Mouse (Mus musculus) layer of hippocampus, adult 9-11 months (tissue): ENCODE data around the gene Apba2.

Source experiments
- DNase-seq: peaks from one replicate; pipeline ENCODE4 v3.0.0; 2022

Gene Apba2

GRCm38 (mm10) chr7:64501536-64502270 is at the start of gene Apba2:
Apba2 (plus strand) TSS chr7:64501706.
- DNase-seq, result peak; percentile 71

- DNase-seq, result no peak
Measured at GRCm38 (mm10) chr7:64451861-64452382, 49.6 kb upstream of the Apba2 start.

GRCm38 (mm10) chr7:64452471-64453222 is 48.9 kb upstream of the Apba2 start:
- no peak for DNase-seq

- no peak for DNase-seq
Measured at GRCm38 (mm10) chr7:64456176-64456575, 45.3 kb upstream of the Apba2 start.

- DNase-seq, result no peak
Measured at GRCm38 (mm10) chr7:64456676-64457075, 44.8 kb upstream of the Apba2 start.

GRCm38 (mm10) chr7:64457811-64458210 is 43.7 kb upstream of the Apba2 start:
- no peak for DNase-seq

- no peak for DNase-seq
Measured at GRCm38 (mm10) chr7:64497438-64497837, 4.1 kb upstream of the Apba2 start.

GRCm38 (mm10) chr7:64502271-64503180 is 1.0 kb downstream of the Apba2 start:
- no peak for DNase-seq

- no peak for DNase-seq
Measured at GRCm38 (mm10) chr7:64503641-64504040, 2.1 kb downstream of the Apba2 start.

- peak; percentile 62 for DNase-seq
Measured at GRCm38 (mm10) chr7:64504691-64505231, 3.3 kb downstream of the Apba2 start.

- no peak for DNase-seq
Measured at GRCm38 (mm10) chr7:64505571-64505970, 4.1 kb downstream of the Apba2 start.

- no peak for DNase-seq
Measured at GRCm38 (mm10) chr7:64508826-64509225, 7.3 kb downstream of the Apba2 start.

GRCm38 (mm10) chr7:64509911-64510310 is 8.4 kb downstream of the Apba2 start:
- DNase-seq, result no peak

- DNase-seq, result no peak
Measured at GRCm38 (mm10) chr7:64510526-64511210, 9.2 kb downstream of the Apba2 start.

- DNase-seq, result peak; percentile 0
Measured at GRCm38 (mm10) chr7:64513621-64514020, 12.1 kb downstream of the Apba2 start.

GRCm38 (mm10) chr7:64515280-64515679 is 13.8 kb downstream of the Apba2 start:
- DNase-seq, result no peak

GRCm38 (mm10) chr7:64515891-64516290 is 14.4 kb downstream of the Apba2 start:
- no peak for DNase-seq

- DNase-seq, result no peak
Measured at GRCm38 (mm10) chr7:64519091-64519490, 17.6 kb downstream of the Apba2 start.

- DNase-seq, result no peak
Measured at GRCm38 (mm10) chr7:64519521-64519920, 18.0 kb downstream of the Apba2 start.

GRCm38 (mm10) chr7:64521695-64522408 is 20.3 kb downstream of the Apba2 start:
- no peak for DNase-seq

- no peak for DNase-seq
Measured at GRCm38 (mm10) chr7:64522409-64522730, 20.9 kb downstream of the Apba2 start.

- DNase-seq, result no peak
Measured at GRCm38 (mm10) chr7:64531297-64531696, 29.8 kb downstream of the Apba2 start.
